In genomic region chr16:35982506-35982901, GRCm38 (mm10) we compare ENCODE assay signal across 8 mouse cellular contexts. TPM values are rescaled to one million over a fixed set of nuclear protein-coding genes. Genes with fewer than 3 reads are reported as not detected.
DNase-seq lines count a peak whose midpoint lies in the region; ATAC-seq and TF ChIP-seq lines count a peak whose summit lies in the region.

No protein-coding gene starts in this region.

- TF ChIP-seq CTCF in G1E (IDR thresholded peaks at IDR 0.05; ENCODE audit: low read depth, low read length): no peak

- no peaks in the 10 kb centered on the region for H3K27me3 ChIP-seq in heart, embryonic 10.5 days (ENCODE audit: insufficient read depth, poor library complexity, severe bottlenecking)
- H3K27me3 ChIP-seq in G1E (ENCODE audit: insufficient read depth, low read length): peaks cover 4% of the 10 kb centered on the region
- no peaks in the 10 kb centered on the region for H3K27me3 ChIP-seq in heart, embryonic 14.5 days (ENCODE audit: control insufficient read depth, insufficient read depth, low read length)

- no peaks in the 10 kb centered on the region for H3K36me3 ChIP-seq in heart, embryonic 10.5 days
- H3K36me3 ChIP-seq in G1E (replicated peaks) (peaks cover 6% of the 10 kb centered on the region), macrophage (ENCODE audit: inconsistent target) (no peaks in the 10 kb centered on the region)
- no peaks in the 10 kb centered on the region for H3K36me3 ChIP-seq in heart, embryonic 14.5 days (ENCODE audit: control insufficient read depth, insufficient read depth, low read length)

- H3K4me1 ChIP-seq in heart, embryonic 10.5 days: peaks cover 8% of the 10 kb centered on the region; the same call in 1 of the 2 replicates
- peaks cover 30% of the 10 kb centered on the region for H3K4me1 ChIP-seq in G1E (ENCODE audit: insufficient read depth, low read depth, low read length)
- H3K4me1 ChIP-seq in heart, embryonic 14.5 days (ENCODE audit: control insufficient read depth in 2 of 2, insufficient read depth in 2 of 2, low read length in 2 of 2): peaks cover 0 to 12% of the 10 kb centered on the region in 2 experiments; a peak in 1 of 4 replicates

- H3K9ac ChIP-seq in heart, embryonic 14.5 days (ENCODE audit: low read length): peak overlapping the region; percentile 97

- intact Hi-C loops in heart, postnatal 36 days (cut with DNase I): loop anchor here (2.0 to 5.0 kb wide), 2 partner anchors 44 to 90 kb away; partner anchors contain the start of genes Ccdc58, Dtx3l, Fam162a and Parp9
- intact Hi-C loops in left cerebral cortex, postnatal 25 days (cut with DNase I): loop anchor here (2.0 kb wide), 2 partner anchors 58 to 88 kb away; partner anchors contain the start of genes Ccdc58, Fam162a and Wdr5b

- ATAC-seq in G1E (ENCODE audit: extremely low read depth, insufficient number of reproducible peaks, low FRiP score, poor library complexity, severe bottlenecking): no peak
- ATAC-seq in heart, embryonic 14.5 days (ENCODE audit: insufficient number of reproducible peaks, insufficient read depth, low FRiP score, low read depth): no peak

- H3K4me2 ChIP-seq in heart, embryonic 14.5 days (ENCODE audit: low read length): peak overlapping the region; percentile 78

- WGBS in heart, embryonic 10.5 days: 5% methylated on average over 15 of the region's 15 CpGs
- WGBS in heart, embryonic 14.5 days: 6% methylated on average over 15 of the region's 15 CpGs
- 4% methylated on average over 15 of the region's 15 CpGs for WGBS in macrophage (ENCODE audit: missing documents)

- no peak for DNase-seq in heart, embryonic 10.5 days (ENCODE audit: low spot score)
- no peak for DNase-seq in heart, postnatal 36 days
- peak; percentile 2 for DNase-seq in G1E (ENCODE audit: low spot score)
- no peak for DNase-seq in ovary, postnatal 14 days (ENCODE audit: low spot score)
- no peak for DNase-seq in thymus, adult 18-20 months
- DNase-seq in left cerebral cortex, postnatal 25 days (ENCODE audit: low spot score in 2 of 2): no peak

- H3K9me3 ChIP-seq in heart, embryonic 10.5 days: no peaks in the 10 kb centered on the region
- H3K9me3 ChIP-seq in G1E (replicated peaks): no peaks in the 10 kb centered on the region; the same call in 1 of the 2 replicates
- no peaks in the 10 kb centered on the region for H3K9me3 ChIP-seq in heart, embryonic 14.5 days (ENCODE audit: control insufficient read depth, low read length)

- peaks cover 37% of the 10 kb centered on the region for H3K79me2 ChIP-seq in macrophage (ENCODE audit: inconsistent target)

- H3K27ac ChIP-seq in heart, embryonic 10.5 days: peak overlapping the region; percentile 99
- H3K27ac ChIP-seq in heart, embryonic 14.5 days (replicated peaks in 1 of 2; ENCODE audit: control insufficient read depth in 1 of 2, insufficient read depth in 1 of 2, low read depth in 2 of 2, low read length in 2 of 2): peak overlapping the region; percentile 31 to 100; a peak in 2 of 4 replicates
- peak overlapping the region; percentile 15; the same call in 1 of the 2 replicates for H3K27ac ChIP-seq in macrophage

- H3K4me3 ChIP-seq in heart, embryonic 10.5 days: peak overlapping the region; percentile 96
- H3K4me3 ChIP-seq in G1E (ENCODE audit: low read depth, low read length) (peak overlapping the region; percentile 83), macrophage (ENCODE audit: inconsistent target) (peak overlapping the region; percentile 51)
- peak overlapping the region; percentile 90 to 94; a peak in 3 of 4 replicates for H3K4me3 ChIP-seq in heart, embryonic 14.5 days (ENCODE audit: control insufficient read depth in 1 of 2, insufficient read depth in 1 of 2, low read depth in 1 of 2, low read length in 2 of 2)

RNA-seq across cellular contexts. Expression of gene Kpna1, which starts 4.0 kb away (rescaled TPM):
- polyA plus RNA-seq in heart, embryonic 10.5 days (2016; fragmentation: Nextera tagmentation; extraction: Ambion mirVana): 51.8 and 60.5 TPM in 2 replicates
- 100 to 1,000 TPM; 121 to 128 TPM for total RNA-seq in heart, postnatal 36 days (2021)
- total RNA-seq in G1E (2014; fragmentation: Nextera tagmentation): 70.1 and 85.2 TPM in 2 replicates
- total RNA-seq in G1E (2017): 49.2 and 53.7 TPM in 2 replicates
- polyA plus RNA-seq in G1E (2012): 51.4 and 54.1 TPM in 2 replicates
- polyA plus RNA-seq in heart, embryonic 14.5 days (2014; fragmentation: Nextera tagmentation; extraction: Ambion mirVana): 46.0 and 49.8 TPM in 2 replicates
- 10 to 100 TPM; 21.4 to 84.2 (median 41.3) TPM for total RNA-seq in macrophage (2018; cell fraction: chromatin; rRNA removed)
- total RNA-seq in macrophage (2018; cell fraction: cytosol; rRNA removed): 10 to 100 TPM; 20.0 to 39.7 (median 30.1) TPM
- 10 to 100 TPM; 19.6 to 66.9 (median 33.0) TPM for total RNA-seq in macrophage (2018; cell fraction: nucleus; rRNA removed)
- 25.3 to 44.8 TPM (median 28.5 TPM) in 3 replicates for polyA plus RNA-seq in macrophage (2018)
- total RNA-seq in left cerebral cortex, postnatal 25 days (2021): 100 to 1,000 TPM; 126 to 145 TPM

RNA-seq across cellular contexts. Expression of gene Dtx3l, which starts 43.6 kb away (rescaled TPM):
- polyA plus RNA-seq in heart, embryonic 10.5 days (2016; fragmentation: Nextera tagmentation; extraction: Ambion mirVana): 2.0 and 2.9 TPM in 2 replicates
- total RNA-seq in heart, postnatal 36 days (2021): 10 to 100 TPM in 1 of 2 experiments, 1 to 10 TPM in 1; 9.8 to 12.6 TPM
- total RNA-seq in G1E (2014; fragmentation: Nextera tagmentation): 15.2 and 15.4 TPM in 2 replicates
- total RNA-seq in G1E (2017): 13.0 and 17.5 TPM in 2 replicates
- 2.1 and 3.5 TPM in 2 replicates for polyA plus RNA-seq in G1E (2012)
- polyA plus RNA-seq in heart, embryonic 14.5 days (2014; fragmentation: Nextera tagmentation; extraction: Ambion mirVana): 7.0 TPM in 2 replicates
- 100 to 1,000 TPM in 15 of 26 experiments, 10 to 100 TPM in 11; 21.3 to 323 (median 132) TPM for total RNA-seq in macrophage (2018; cell fraction: chromatin; rRNA removed)
- total RNA-seq in macrophage (2018; cell fraction: cytosol; rRNA removed): 100 to 1,000 TPM in 20 of 26 experiments, 10 to 100 TPM in 6; 81.5 to 299 (median 201) TPM
- 100 to 1,000 TPM in 16 of 26 experiments, 10 to 100 TPM in 10; 45.5 to 305 (median 229) TPM for total RNA-seq in macrophage (2018; cell fraction: nucleus; rRNA removed)
- polyA plus RNA-seq in macrophage (2018): 42.5 to 99.4 TPM (median 48.3 TPM) in 3 replicates
- total RNA-seq in left cerebral cortex, postnatal 25 days (2021): 1 to 10 TPM; 2.9 to 3.5 TPM

RNA-seq across cellular contexts. Expression of gene Parp9, which starts 44.2 kb away (rescaled TPM):
- polyA plus RNA-seq in heart, embryonic 10.5 days (2016; fragmentation: Nextera tagmentation; extraction: Ambion mirVana): 1.9 and 4.2 TPM in 2 replicates
- total RNA-seq in heart, postnatal 36 days (2021): 10 to 100 TPM; 11.9 to 12.8 TPM
- 13.5 and 15.2 TPM in 2 replicates for total RNA-seq in G1E (2014; fragmentation: Nextera tagmentation)
- 32.8 and 36.4 TPM in 2 replicates for total RNA-seq in G1E (2017)
- polyA plus RNA-seq in G1E (2012): 1.6 and 2.1 TPM in 2 replicates
- polyA plus RNA-seq in heart, embryonic 14.5 days (2014; fragmentation: Nextera tagmentation; extraction: Ambion mirVana): 8.4 and 9.9 TPM in 2 replicates
- total RNA-seq in macrophage (2018; cell fraction: chromatin; rRNA removed): 100 to 1,000 TPM; 130 to 963 (median 401) TPM
- 100 to 1,000 TPM in 14 of 26 experiments, 10 to 100 TPM in 12; 66.6 to 228 (median 159) TPM for total RNA-seq in macrophage (2018; cell fraction: cytosol; rRNA removed)
- 100 to 1,000 TPM; 109 to 784 (median 320) TPM for total RNA-seq in macrophage (2018; cell fraction: nucleus; rRNA removed)
- 50.3 to 109 TPM (median 52.0 TPM) in 3 replicates for polyA plus RNA-seq in macrophage (2018)
- 1 to 10 TPM; 2.6 TPM for total RNA-seq in left cerebral cortex, postnatal 25 days (2021)

RNA-seq across cellular contexts. Expression of gene Wdr5b, which starts 58.5 kb away (rescaled TPM):
- polyA plus RNA-seq in heart, embryonic 10.5 days (2016; fragmentation: Nextera tagmentation; extraction: Ambion mirVana): 5.4 and 5.9 TPM in 2 replicates
- 1 to 10 TPM; 2.7 to 3.2 TPM for total RNA-seq in heart, postnatal 36 days (2021)
- total RNA-seq in G1E (2014; fragmentation: Nextera tagmentation) (3.5 and 7.1 TPM in 2 replicates), G1E (2017) (6.9 and 8.1 TPM in 2 replicates)
- polyA plus RNA-seq in G1E (2012) (0.19 and 0.50 TPM in 2 replicates), macrophage (2018) (2.9 to 4.5 TPM (median 3.9 TPM) in 3 replicates)
- polyA plus RNA-seq in heart, embryonic 14.5 days (2014; fragmentation: Nextera tagmentation; extraction: Ambion mirVana): 7.8 and 7.9 TPM in 2 replicates
- 10 to 100 TPM in 8 of 26 experiments, 1 to 10 TPM in 16, under 1 TPM in 2; 0.69 to 22.3 (median 6.3) TPM for total RNA-seq in macrophage (2018; cell fraction: chromatin; rRNA removed)
- total RNA-seq in macrophage (2018; cell fraction: cytosol; rRNA removed): 1 to 10 TPM in 20 of 26 experiments, under 1 TPM in 6; 0.42 to 5.5 (median 2.1) TPM
- 10 to 100 TPM in 8 of 26 experiments, 1 to 10 TPM in 17, under 1 TPM in 1; 0.78 to 28.0 (median 6.3) TPM for total RNA-seq in macrophage (2018; cell fraction: nucleus; rRNA removed)
- 1 to 10 TPM; 4.2 to 4.8 TPM for total RNA-seq in left cerebral cortex, postnatal 25 days (2021)

Comparison
In these comparisons a context has a peak if more than half of its experiments do, and no peak if none do; other contexts are left out.
1. H3K27ac ChIP-seq: peak in every context shown above with its lines; median percentile 99 in heart, embryonic 10.5 days; 66 in heart, embryonic 14.5 days; 15 in macrophage.